20 mouse cellular contexts compared by ENCODE assay signal in genomic region chr2:33803717-33804214, GRCm38 (mm10).
DNase-seq lines count a peak whose midpoint lies in the region; ATAC-seq and TF ChIP-seq lines count a peak whose summit lies in the region.
"Had no signal": no experiment of that assay in that cellular context is flagged by ENCODE, and none has a peak within 500 bp of the region (broad histone marks: within the 10 kb centered on the region; RNA-seq: fewer than 3 reads in every experiment).

No protein-coding gene starts in this region.

- H3K36me3 ChIP-seq in hindbrain, postnatal 0 days (ENCODE audit: insufficient read depth, low read length) = peaks cover 14% of the 10 kb centered on the region
- peaks cover 64% of the 10 kb centered on the region for H3K36me3 ChIP-seq in hindbrain, embryonic 10.5 days
- H3K36me3 ChIP-seq in intestine, embryonic 15.5 days = no peaks in the 10 kb centered on the region; the same call in 1 of the 2 replicates

- DNase-seq in hindbrain, postnatal 0 days (ENCODE audit: low spot score) = no peak
- DNase-seq in hindbrain, embryonic 10.5 days (ENCODE audit: low spot score) = no peak
- DNase-seq in thymus, postnatal 36 days = peak; percentile 59 to 71
- DNase-seq in MN1 (ENCODE audit: low spot score) = no peak
- DNase-seq in gastrocnemius, postnatal 14 days = no peak
- DNase-seq: adrenal gland, adult 2 months; cerebellum, adult 9-10 months; embryo, embryonic 11 days; heart, adult 18-20 months; heart, postnatal 10 days; kidney, postnatal 10 days; left cerebral cortex, postnatal 4 days; liver, embryonic 13.5 days; lung, postnatal 14 days had no signal

- TF ChIP-seq CTCF in hindbrain, postnatal 0 days (IDR thresholded peaks at IDR 0.05; ENCODE audit: low read depth) = no peak
- TF ChIP-seq CTCF in olfactory bulb, adult 2 months (IDR thresholded peaks at IDR 0.05; ENCODE audit: insufficient read depth, low read depth, low read length) = no peak

- ATAC-seq in hindbrain, postnatal 0 days = no peak
- ATAC-seq in activated CD4-positive, CD25-positive, alpha-beta regulatory T cell, adult 4 months = peak; percentile 23
- ATAC-seq in intestine, embryonic 15.5 days = no peak
- ATAC-seq: midbrain, embryonic 13.5 days; Patski had no signal

- intact Hi-C loops in gastrocnemius, postnatal 14 days (cut with DNase I; ENCODE audit: low total_unique reads) = no loop called here

- no peak for TF ChIP-seq POLR2A in olfactory bulb, adult 2 months (IDR thresholded peaks at IDR 0.05; ENCODE audit: insufficient read depth, low read depth, low read length)

- no peak overlapping the region for H3K4me2 ChIP-seq in hindbrain, postnatal 0 days (ENCODE audit: low read depth, low read length)
- no peak overlapping the region for H3K4me2 ChIP-seq in intestine, embryonic 15.5 days (replicated peaks)
- H3K4me2 ChIP-seq: liver, embryonic 13.5 days; midbrain, embryonic 13.5 days; neural tube, embryonic 12.5 days had no signal

- H3K9ac ChIP-seq in hindbrain, postnatal 0 days (replicated peaks; ENCODE audit: low read length) = no peak overlapping the region
- H3K9ac ChIP-seq in intestine, embryonic 15.5 days = no peak overlapping the region
- H3K9ac ChIP-seq: liver, embryonic 13.5 days; midbrain, embryonic 13.5 days; neural tube, embryonic 12.5 days had no signal

- H3K9me3 ChIP-seq in hindbrain, postnatal 0 days (ENCODE audit: low read length) = no peaks in the 10 kb centered on the region
- H3K9me3 ChIP-seq in hindbrain, embryonic 10.5 days = no peaks in the 10 kb centered on the region
- no peaks in the 10 kb centered on the region for H3K9me3 ChIP-seq in intestine, embryonic 15.5 days
- H3K9me3 ChIP-seq: liver, embryonic 13.5 days; midbrain, embryonic 13.5 days; neural tube, embryonic 12.5 days had no signal

- no peaks in the 10 kb centered on the region for H3K27me3 ChIP-seq in hindbrain, postnatal 0 days (ENCODE audit: insufficient read depth, low read length)
- H3K27me3 ChIP-seq in hindbrain, embryonic 10.5 days (ENCODE audit: insufficient read depth, poor library complexity, severe bottlenecking) = no peaks in the 10 kb centered on the region
- no peaks in the 10 kb centered on the region for H3K27me3 ChIP-seq in intestine, embryonic 15.5 days (replicated peaks)
- H3K27me3 ChIP-seq: liver, embryonic 13.5 days; midbrain, embryonic 13.5 days; neural tube, embryonic 12.5 days; Patski had no signal

- H3K27ac ChIP-seq in hindbrain, postnatal 0 days = peak overlapping the region; percentile 45; the same call in 1 of the 2 replicates
- no peak overlapping the region for H3K27ac ChIP-seq in hindbrain, embryonic 10.5 days
- H3K27ac ChIP-seq in olfactory bulb, adult 2 months (ENCODE audit: insufficient read depth, low read depth, low read length) = peak overlapping the region; percentile 30
- no peak overlapping the region for H3K27ac ChIP-seq in intestine, embryonic 15.5 days
- H3K27ac ChIP-seq: liver, embryonic 13.5 days; midbrain, embryonic 13.5 days; neural tube, embryonic 12.5 days had no signal

- WGBS in hindbrain, postnatal 0 days = 83% methylated on average over 4 of the region's 4 CpGs
- 86% methylated on average over 4 of the region's 4 CpGs for WGBS in hindbrain, embryonic 10.5 days
- 62% methylated on average over 4 of the region's 4 CpGs for WGBS in olfactory bulb, adult 2 months
- whole genome bisulfite sequencing in intestine, embryonic 15.5 days = 76% methylated on average over 4 of the region's 4 CpGs

- H3K4me3 ChIP-seq in hindbrain, postnatal 0 days (ENCODE audit: low read length) = no peak overlapping the region
- no peak overlapping the region for H3K4me3 ChIP-seq in hindbrain, embryonic 10.5 days
- no peak overlapping the region for H3K4me3 ChIP-seq in olfactory bulb, adult 2 months (ENCODE audit: insufficient read depth, low read depth, low read length)
- H3K4me3 ChIP-seq in intestine, embryonic 15.5 days (replicated peaks) = no peak overlapping the region
- H3K4me3 ChIP-seq: liver, embryonic 13.5 days; midbrain, embryonic 13.5 days; neural tube, embryonic 12.5 days had no signal

- no peaks in the 10 kb centered on the region for H3K4me1 ChIP-seq in hindbrain, postnatal 0 days (ENCODE audit: insufficient read depth, low read length)
- H3K4me1 ChIP-seq in hindbrain, embryonic 10.5 days (replicated peaks) = peaks cover 21% of the 10 kb centered on the region
- peaks cover 55% of the 10 kb centered on the region for H3K4me1 ChIP-seq in olfactory bulb, adult 2 months (ENCODE audit: control insufficient read depth, insufficient read depth, low read length)
- H3K4me1 ChIP-seq in intestine, embryonic 15.5 days (replicated peaks) = no peaks in the 10 kb centered on the region

Comparison
In these comparisons a context has a peak if more than half of its experiments do, and no peak if none do; other contexts are left out.
1. H3K27ac ChIP-seq: peak in hindbrain, postnatal 0 days (single experiment) and olfactory bulb, adult 2 months (single experiment); none in hindbrain, embryonic 10.5 days (single experiment) and intestine, embryonic 15.5 days (single experiment).
2. DNase-seq: peak in thymus, postnatal 36 days (2 of 2); none in hindbrain, postnatal 0 days (single experiment), hindbrain, embryonic 10.5 days (single experiment), MN1 (single experiment) and gastrocnemius, postnatal 14 days (single experiment).